Mouse (Mus musculus) G1E (cell line): ENCODE results near the gene Usp16. TPM values are rescaled to one million over a fixed set of nuclear protein-coding genes. Genes with fewer than 3 reads are reported as not detected.

Experiments used
- ATAC-seq: 2 replicates; pipeline ENCODE4 v1.8.0; 2016; ENCODE audit warnings: mild to moderate bottlenecking; ENCODE audit not compliant: insufficient number of reproducible peaks, poor library complexity, low FRiP score, severe bottlenecking; ENCODE audit errors: extremely low read depth
- DNase-seq: peaks from one replicate; pipeline ENCODE4 v3.0.0; 2012; ENCODE audit warnings: low spot score
- H3K27me3 ChIP-seq: 2 replicates; pipeline ENCODE4 v1.6.1; 2012; ENCODE audit warnings: mild to moderate bottlenecking, low read length, inconsistent platforms; ENCODE audit not compliant: insufficient read depth
- H3K36me3 ChIP-seq: replicated peaks from 2 replicates; pipeline ENCODE3; 2012; ENCODE audit warnings: mild to moderate bottlenecking, inconsistent platforms
- H3K4me1 ChIP-seq: 2 replicates; pipeline ENCODE4 v1.6.1; 2012; ENCODE audit warnings: low read depth, low read length, inconsistent platforms, mixed read lengths; ENCODE audit not compliant: insufficient read depth
- H3K4me3 ChIP-seq: 2 replicates; pipeline ENCODE4 v1.5.1; 2012; ENCODE audit warnings: low read depth, mild to moderate bottlenecking, inconsistent platforms, low read length, moderate library complexity, mixed read lengths
- H3K9me3 ChIP-seq: replicated peaks from 2 replicates; pipeline ENCODE4 v1.6.1; 2012; ENCODE audit warnings: inconsistent platforms
- CTCF ChIP-seq: IDR thresholded peaks from 2 replicates; pipeline ENCODE4 v1.5.1; 2012; ENCODE audit warnings: low read depth, low read length, inconsistent platforms, mixed read lengths
- GATA1 ChIP-seq: IDR thresholded peaks from 2 replicates; pipeline ENCODE4 v1.6.1; 2012; ENCODE audit warnings: borderline replicate concordance, low read length, inconsistent platforms, mixed read lengths
- GATA2 ChIP-seq: IDR thresholded peaks from 2 replicates; pipeline ENCODE4 v1.6.1; 2012; ENCODE audit warnings: low read depth, low read length, inconsistent platforms, borderline replicate concordance
- POLR2AphosphoS5 ChIP-seq: IDR thresholded peaks from 2 replicates; pipeline ENCODE4 v1.6.1; 2012; ENCODE audit warnings: low read depth, low read length, inconsistent platforms; ENCODE audit not compliant: insufficient replicate concordance
- TAL1 ChIP-seq: conservative IDR thresholded peaks from 2 replicates; pipeline ENCODE4 v1.6.1; 2012; ENCODE audit warnings: low read depth, low read length, inconsistent platforms, mixed read lengths
- polyA plus RNA-seq: library from polyadenylated mRNA; stranded (reverse); fragments of >175 nt; gene quantifications from 2 replicates; pipeline ENCODE4 v1.2.3, GENCODE M21; 2012
- total RNA-seq, 2 experiments: library from RNA; stranded (forward) in 1 of 2; stranded (reverse) in 1 of 2; fragments of 200-1000 nt in 1 of 2; fragments of >200 nt in 1 of 2; fragmentation: Nextera tagmentation in 1 of 2; gene quantifications; 2 replicates each; pipeline ENCODE4 v1.2.3; 2014 to 2017

The Usp16 gene
- total and polyA plus RNA-seq, 3 experiments: 14.2 to 86.5 (median 76.1) TPM

DNA sequence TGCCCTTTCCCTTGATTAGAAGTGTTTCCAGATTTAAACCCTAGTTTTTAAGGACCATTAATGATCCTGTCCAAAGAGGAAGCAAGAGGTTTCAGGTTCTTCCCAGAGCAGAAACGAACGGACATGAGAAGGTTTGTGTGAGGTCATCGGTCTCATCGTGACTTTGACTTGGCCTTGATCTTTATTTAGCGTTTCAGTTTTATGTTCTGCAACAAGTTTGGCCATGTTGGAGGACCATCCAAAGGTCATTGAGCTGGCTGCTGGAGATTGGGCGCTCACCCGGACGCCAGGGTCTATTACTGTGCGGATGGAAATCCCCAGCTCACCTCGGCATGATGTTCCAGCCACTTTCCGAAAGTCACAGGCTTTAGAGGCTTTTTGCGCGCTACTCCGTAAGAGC lies 57.8 kb downstream of the Usp16 start:
- no peaks in the 10 kb centered on the region for H3K36me3 ChIP-seq
- DNase-seq (no peak), ATAC-seq (no peak)
- H3K27me3 ChIP-seq: peaks cover 6% of the 10 kb centered on the region; the same call in 1 of the 2 replicates
- H3K4me3 ChIP-seq: no peak overlapping the region
- no peak for TF ChIP-seq POLR2AphosphoS5
- TF ChIP-seq CTCF: no peak
- TF ChIP-seq TAL1: no peak
- TF ChIP-seq GATA2: no peak
- TF ChIP-seq GATA1: no peak
- H3K4me1 ChIP-seq: no peaks in the 10 kb centered on the region
- H3K9me3 ChIP-seq: peaks cover 8% of the 10 kb centered on the region; the same call in 1 of the 2 replicates

- H3K9me3 ChIP-seq: no peaks in the 10 kb centered on the region
- H3K27me3 ChIP-seq: peaks cover 19% of the 10 kb centered on the region
- no peak for TF ChIP-seq GATA2
- TF ChIP-seq GATA1: no peak
- no peak for TF ChIP-seq POLR2AphosphoS5
- no peak for TF ChIP-seq TAL1
- no peak for TF ChIP-seq CTCF
- H3K4me1 ChIP-seq: no peaks in the 10 kb centered on the region
- no peak overlapping the region for H3K4me3 ChIP-seq
- no peak for ATAC-seq
- no peaks in the 10 kb centered on the region for H3K36me3 ChIP-seq
- no peak for DNase-seq
Measured at GRCm38 (mm10) chr16:87524228-87524627, 69.7 kb downstream of the Usp16 start.

DNA sequence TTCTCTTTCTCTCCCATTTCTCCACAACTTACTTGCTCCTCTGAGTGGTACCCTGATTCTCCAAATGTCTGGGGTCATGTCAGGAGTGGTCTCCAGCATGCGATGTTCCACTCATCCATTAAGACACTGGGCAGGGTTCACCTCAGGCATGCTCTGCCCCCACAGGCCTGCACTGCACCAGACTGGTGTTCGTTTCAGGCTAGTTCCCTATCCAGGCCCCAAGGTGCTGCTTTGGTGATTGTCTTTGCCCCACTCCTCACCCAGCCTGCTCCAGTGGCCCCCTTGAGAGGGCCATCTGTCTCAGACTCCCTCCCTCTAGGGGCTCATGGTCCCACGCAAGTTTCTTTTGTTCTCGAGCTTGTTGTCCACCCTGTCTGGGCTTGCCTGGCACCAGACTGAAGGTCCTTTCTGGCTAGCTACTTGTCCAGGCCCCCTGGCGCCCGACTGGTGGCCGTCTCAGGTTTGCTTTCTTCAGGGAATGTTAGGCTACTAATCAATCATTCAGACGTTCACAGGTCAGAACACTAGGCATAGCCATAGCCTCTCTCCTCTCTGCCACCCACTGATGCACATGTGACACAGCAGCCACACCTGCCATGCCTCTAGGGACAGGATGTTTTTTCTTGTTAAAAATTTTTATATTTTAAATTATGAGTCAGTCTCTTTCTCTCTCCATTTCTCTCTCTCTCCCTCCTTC lies 73.2 kb downstream of the Usp16 start:
- peaks cover 3% of the 10 kb centered on the region for H3K27me3 ChIP-seq
- no peaks in the 10 kb centered on the region for H3K4me1 ChIP-seq
- H3K9me3 ChIP-seq: no peaks in the 10 kb centered on the region
- ATAC-seq: no peak
- DNase-seq: no peak
- TF ChIP-seq GATA2: no peak
- no peak for TF ChIP-seq TAL1
- TF ChIP-seq POLR2AphosphoS5: no peak
- TF ChIP-seq CTCF: no peak
- no peak for TF ChIP-seq GATA1
- H3K4me3 ChIP-seq: no peak overlapping the region
- H3K36me3 ChIP-seq: no peaks in the 10 kb centered on the region

GRCm38 (mm10) chr16:87528755-87529154 lies 74.3 kb downstream of the Usp16 start:
- no peak overlapping the region for H3K4me3 ChIP-seq
- H3K36me3 ChIP-seq: no peaks in the 10 kb centered on the region
- no peaks in the 10 kb centered on the region for H3K9me3 ChIP-seq
- H3K27me3 ChIP-seq: peaks cover 3% of the 10 kb centered on the region
- no peak for TF ChIP-seq POLR2AphosphoS5
- TF ChIP-seq GATA2: no peak
- TF ChIP-seq GATA1: no peak
- no peak for TF ChIP-seq CTCF
- TF ChIP-seq TAL1: no peak
- H3K4me1 ChIP-seq: no peaks in the 10 kb centered on the region
- no peak for ATAC-seq
- no peak for DNase-seq

Other genes starting within 250 kb of the Usp16 start
- 29.2 and 32.9 TPM in 2 replicates for gene N6amt1, start 100.5 kb upstream of the Usp16 start, total RNA-seq (2014; fragmentation: Nextera tagmentation)
- gene N6amt1, start 100.5 kb upstream of the Usp16 start, total RNA-seq (2017): 12.4 and 13.0 TPM in 2 replicates
- gene N6amt1, start 100.5 kb upstream of the Usp16 start, polyA plus RNA-seq: 7.3 and 7.6 TPM in 2 replicates
- 34.9 and 40.6 TPM in 2 replicates for gene Ltn1, start 22.1 kb upstream of the Usp16 start, total RNA-seq (2014; fragmentation: Nextera tagmentation)
- 26.5 and 26.9 TPM in 2 replicates for gene Ltn1, start 22.1 kb upstream of the Usp16 start, total RNA-seq (2017)
- 2.4 and 3.2 TPM in 2 replicates for gene Ltn1, start 22.1 kb upstream of the Usp16 start, polyA plus RNA-seq
- gene Rwdd2b, start 14.1 kb upstream of the Usp16 start, total RNA-seq (2014; fragmentation: Nextera tagmentation): 2.6 and 3.0 TPM in 2 replicates
- 9.9 and 12.3 TPM in 2 replicates for gene Rwdd2b, start 14.1 kb upstream of the Usp16 start, total RNA-seq (2017)
- gene Rwdd2b, start 14.1 kb upstream of the Usp16 start, polyA plus RNA-seq: 1.3 and 1.8 TPM in 2 replicates
- 275 and 322 TPM in 2 replicates for gene Cct8, start 41.2 kb downstream of the Usp16 start, total RNA-seq (2014; fragmentation: Nextera tagmentation)
- gene Cct8, start 41.2 kb downstream of the Usp16 start, total RNA-seq (2017): 616 and 806 TPM in 2 replicates
- gene Cct8, start 41.2 kb downstream of the Usp16 start, polyA plus RNA-seq: 112 and 127 TPM in 2 replicates
- not detected in 2 replicates for gene Map3k7cl, start 98.6 kb downstream of the Usp16 start, total RNA-seq (2014; fragmentation: Nextera tagmentation)
- gene Map3k7cl, start 98.6 kb downstream of the Usp16 start, total RNA-seq (2017): 0.16 TPM in 1 of 2 replicates, not detected in the other
- not detected in 2 replicates for gene Map3k7cl, start 98.6 kb downstream of the Usp16 start, polyA plus RNA-seq
- 15.7 and 16.2 TPM in 2 replicates for gene Bach1, start 244.2 kb downstream of the Usp16 start, total RNA-seq (2014; fragmentation: Nextera tagmentation)
- gene Bach1, start 244.2 kb downstream of the Usp16 start, total RNA-seq (2017): 31.5 and 32.5 TPM in 2 replicates
- gene Bach1, start 244.2 kb downstream of the Usp16 start, polyA plus RNA-seq: 3.8 and 4.9 TPM in 2 replicates